Mouse (Mus musculus): ENCODE results near the gene Zfp341. TPM values are rescaled to one million over a fixed set of nuclear protein-coding genes. Genes with fewer than 3 reads are reported as not detected.

The Zfp341 gene
- polyA plus RNA-seq (2015; fragmentation: Nextera tagmentation; extraction: Ambion mirVana) = 1.2 and 1.3 TPM in 2 replicates

- Histone ChIP-seq H3K4me2 (replicated peaks; ENCODE audit: low read depth, low read length) (peak within 1 kb of the TSS; percentile 75), H3K27ac (ENCODE audit: low read length) (peak within 1 kb of the TSS; percentile 97), H3K27me3 (ENCODE audit: insufficient read depth, low read length) (no peaks in the 10 kb centered on the region), H3K4me1 (ENCODE audit: insufficient read depth, low read length) (peaks cover 5% of the 10 kb centered on the region), H3K9me3 (ENCODE audit: low read length) (no peaks in the 10 kb centered on the region), H3K36me3 (ENCODE audit: insufficient read depth, low read length) (no peaks in the 10 kb centered on the region), H3K4me3 (ENCODE audit: low read length) (peak within 1 kb of the TSS; percentile 61), H3K9ac (replicated peaks; ENCODE audit: low read length) (peak within 1 kb of the TSS; percentile 85)
- peak; percentile 96 for ATAC-seq (ENCODE audit: low FRiP score, low TSS enrichment)
- WGBS = under 1% methylated on average over 83 of the region's 98 CpGs
Measured at GRCm38 (mm10) chr2:154613118-154614115, at the start of gene Zfp341, which contains the start of gene 4930519P11Rik. TSS of gene Zfp341 (plus strand) at chr2:154613297. TSS of gene 4930519P11Rik (minus strand) at chr2:154613437.

- no peaks in the 10 kb centered on the region for H3K27me3 ChIP-seq (ENCODE audit: insufficient read depth, low read length)
- no peaks in the 10 kb centered on the region for H3K9me3 ChIP-seq (ENCODE audit: low read length)
- H3K9ac ChIP-seq (replicated peaks; ENCODE audit: low read length) = no peak overlapping the region
- H3K27ac ChIP-seq (ENCODE audit: low read length) = no peak overlapping the region
- no peak for ATAC-seq (ENCODE audit: low FRiP score, low TSS enrichment)
- peaks cover 28% of the 10 kb centered on the region for H3K4me1 ChIP-seq (ENCODE audit: insufficient read depth, low read length)
- H3K36me3 ChIP-seq (ENCODE audit: insufficient read depth, low read length) = peaks cover 26% of the 10 kb centered on the region
- H3K4me2 ChIP-seq (replicated peaks; ENCODE audit: low read depth, low read length) = no peak overlapping the region
- H3K4me3 ChIP-seq (ENCODE audit: low read length) = no peak overlapping the region
- 82% methylated on average over 22 of the region's 22 CpGs for WGBS
Measured at GRCm38 (mm10) chr2:154563612-154564170, 49.4 kb upstream of the Zfp341 start.

GRCm38 (mm10) chr2:154565562-154565961 is 47.5 kb upstream of the Zfp341 start:
- ATAC-seq (ENCODE audit: low FRiP score, low TSS enrichment) = no peak
- no peaks in the 10 kb centered on the region for H3K27me3 ChIP-seq (ENCODE audit: insufficient read depth, low read length)
- H3K27ac ChIP-seq (ENCODE audit: low read length) = no peak overlapping the region; the same call in 1 of the 2 replicates
- no peak overlapping the region for H3K4me2 ChIP-seq (replicated peaks; ENCODE audit: low read depth, low read length)
- no peaks in the 10 kb centered on the region for H3K9me3 ChIP-seq (ENCODE audit: low read length)
- H3K4me1 ChIP-seq (ENCODE audit: insufficient read depth, low read length) = peaks cover 33% of the 10 kb centered on the region
- no peak overlapping the region for H3K4me3 ChIP-seq (ENCODE audit: low read length)
- H3K36me3 ChIP-seq (ENCODE audit: insufficient read depth, low read length) = peaks cover 26% of the 10 kb centered on the region
- 59% methylated on average over 3 of the region's 3 CpGs for WGBS
- no peak overlapping the region for H3K9ac ChIP-seq (replicated peaks; ENCODE audit: low read length)

GRCm38 (mm10) chr2:154566641-154567040 is 46.5 kb upstream of the Zfp341 start:
- no peak for ATAC-seq (ENCODE audit: low FRiP score, low TSS enrichment)
- Histone ChIP-seq H3K4me1 (ENCODE audit: insufficient read depth, low read length) (peaks cover 39% of the 10 kb centered on the region), H3K4me3 (ENCODE audit: low read length) (no peak overlapping the region), H3K4me2 (replicated peaks; ENCODE audit: low read depth, low read length) (no peak overlapping the region), H3K9ac (replicated peaks; ENCODE audit: low read length) (0 out of 2 replicates have a peak overlapping the region, but pooled peaks have one; percentile 24), H3K9me3 (ENCODE audit: low read length) (no peaks in the 10 kb centered on the region), H3K27ac (ENCODE audit: low read length) (no peak overlapping the region), H3K27me3 (ENCODE audit: insufficient read depth, low read length) (no peaks in the 10 kb centered on the region), H3K36me3 (ENCODE audit: insufficient read depth, low read length) (peaks cover 19% of the 10 kb centered on the region)
- WGBS = 28% methylated on average over 8 of the region's 8 CpGs

GRCm38 (mm10) chr2:154567766-154568165 is 45.3 kb upstream of the Zfp341 start:
- 63% methylated on average over 2 of the region's 2 CpGs for WGBS
- H3K9ac ChIP-seq (replicated peaks; ENCODE audit: low read length) = peak overlapping the region; percentile 72

GRCm38 (mm10) chr2:154568329-154569070 is 44.6 kb upstream of the Zfp341 start:
- ATAC-seq (ENCODE audit: low FRiP score, low TSS enrichment) = peak; percentile 7; the same call in 1 of the 2 replicates
- peak overlapping the region; percentile 69 for H3K4me2 ChIP-seq (replicated peaks; ENCODE audit: low read depth, low read length)
- no peaks in the 10 kb centered on the region for H3K9me3 ChIP-seq (ENCODE audit: low read length)
- peak overlapping the region; percentile 72 for H3K9ac ChIP-seq (replicated peaks; ENCODE audit: low read length)
- H3K27me3 ChIP-seq (ENCODE audit: insufficient read depth, low read length) = no peaks in the 10 kb centered on the region
- peak overlapping the region; percentile 81 for H3K27ac ChIP-seq (ENCODE audit: low read length)
- peaks cover 39% of the 10 kb centered on the region for H3K4me1 ChIP-seq (ENCODE audit: insufficient read depth, low read length)
- peak overlapping the region; percentile 72 for H3K4me3 ChIP-seq (ENCODE audit: low read length)
- peaks cover 8% of the 10 kb centered on the region; the same call in 1 of the 2 replicates for H3K36me3 ChIP-seq (ENCODE audit: insufficient read depth, low read length)
- WGBS = 13% methylated on average over 10 of the region's 10 CpGs

More at GRCm38 (mm10) chr2:154567766-154568165, 45.3 kb upstream of the Zfp341 start:
- Histone ChIP-seq H3K36me3 (ENCODE audit: insufficient read depth, low read length) (peaks cover 10% of the 10 kb centered on the region), H3K9me3 (ENCODE audit: low read length) (no peaks in the 10 kb centered on the region), H3K4me3 (ENCODE audit: low read length) (peak overlapping the region; percentile 72), H3K4me2 (replicated peaks; ENCODE audit: low read depth, low read length) (peak overlapping the region; percentile 69), H3K4me1 (ENCODE audit: insufficient read depth, low read length) (peaks cover 39% of the 10 kb centered on the region), H3K27ac (ENCODE audit: low read length) (peak overlapping the region; percentile 81), H3K27me3 (ENCODE audit: insufficient read depth, low read length) (no peaks in the 10 kb centered on the region)
- no peak for ATAC-seq (ENCODE audit: low FRiP score, low TSS enrichment)

GRCm38 (mm10) chr2:154569071-154569748 is 43.9 kb upstream of the Zfp341 start:
- Histone ChIP-seq H3K36me3 (ENCODE audit: insufficient read depth, low read length) (peaks cover under 1% of the 10 kb centered on the region; the same call in 1 of the 2 replicates), H3K4me2 (replicated peaks; ENCODE audit: low read depth, low read length) (peak overlapping the region; percentile 69), H3K4me3 (ENCODE audit: low read length) (peak overlapping the region; percentile 72), H3K27me3 (ENCODE audit: insufficient read depth, low read length) (no peaks in the 10 kb centered on the region), H3K9ac (replicated peaks; ENCODE audit: low read length) (peak overlapping the region; percentile 72), H3K9me3 (ENCODE audit: low read length) (no peaks in the 10 kb centered on the region), H3K4me1 (ENCODE audit: insufficient read depth, low read length) (peaks cover 39% of the 10 kb centered on the region), H3K27ac (ENCODE audit: low read length) (peak overlapping the region; percentile 81)
- ATAC-seq (ENCODE audit: low FRiP score, low TSS enrichment) = peak; percentile 85
- under 1% methylated on average over 56 of the region's 70 CpGs for WGBS

GRCm38 (mm10) chr2:154569836-154570286 is 43.2 kb upstream of the Zfp341 start, which contains the start of gene E2f1:
TSS of gene E2f1 (minus strand) at chr2:154569892.
- Histone ChIP-seq H3K4me1 (ENCODE audit: insufficient read depth, low read length) (peaks cover 39% of the 10 kb centered on the region), H3K4me3 (ENCODE audit: low read length) (peak within 1 kb of the TSS; percentile 72), H3K27me3 (ENCODE audit: insufficient read depth, low read length) (no peaks in the 10 kb centered on the region), H3K27ac (ENCODE audit: low read length) (peak within 1 kb of the TSS; percentile 81), H3K9ac (replicated peaks; ENCODE audit: low read length) (peak within 1 kb of the TSS; percentile 72), H3K36me3 (ENCODE audit: insufficient read depth, low read length) (no peaks in the 10 kb centered on the region), H3K9me3 (ENCODE audit: low read length) (no peaks in the 10 kb centered on the region), H3K4me2 (replicated peaks; ENCODE audit: low read depth, low read length) (peak within 1 kb of the TSS; percentile 69)
- under 1% methylated on average over 27 of the region's 44 CpGs for WGBS
- ATAC-seq (ENCODE audit: low FRiP score, low TSS enrichment) = peak; percentile 98
